Mouse (Mus musculus) liver, adult (tissue): ENCODE measurements at regions not wholly inside any gene's neighbourhood (a gene's known extent, or its start where the extent isn't known, plus 50 kb on each side); places are given as distances from the start of the nearest gene placed in this dataset.

Source experiments
- GATA4 ChIP-seq: IDR thresholded peaks from 2 replicates; pipeline ENCODE4 v1.6.1; 2014; ENCODE audit warnings: mild to moderate bottlenecking, low read length; ENCODE audit not compliant: insufficient replicate concordance

GRCm38 (mm10) chr5:133940841-133941240, 158.7 kb upstream of the Castor2 start:
- TF ChIP-seq GATA4 = no peak

- TF ChIP-seq GATA4 = no peak
Measured at GRCm38 (mm10) chr5:133940030-133940429, 159.5 kb upstream of the Castor2 start.

- TF ChIP-seq GATA4 = no peak
Measured at GRCm38 (mm10) chr5:133937967-133938918, 161.3 kb upstream of the Castor2 start.

GRCm38 (mm10) chr5:133935451-133935850, 164.1 kb upstream of the Castor2 start:
- no peak for TF ChIP-seq GATA4

GRCm38 (mm10) chr5:133935006-133935405, 164.5 kb upstream of the Castor2 start:
- no peak for TF ChIP-seq GATA4

- TF ChIP-seq GATA4 = no peak
Measured at GRCm38 (mm10) chr5:133930101-133930500, 169.4 kb upstream of the Castor2 start.

GRCm38 (mm10) chr5:133927054-133927453, 172.5 kb upstream of the Castor2 start:
- no peak for TF ChIP-seq GATA4

GRCm38 (mm10) chr5:133925184-133925900, 174.2 kb upstream of the Castor2 start:
- TF ChIP-seq GATA4 = no peak

- no peak for TF ChIP-seq GATA4
Measured at GRCm38 (mm10) chr5:133922181-133922580, 177.3 kb upstream of the Castor2 start.

GRCm38 (mm10) chr5:133915734-133916550, 183.6 kb upstream of the Castor2 start:
- no peak for TF ChIP-seq GATA4

GRCm38 (mm10) chr5:133907442-133907841, 192.1 kb upstream of the Castor2 start:
- TF ChIP-seq GATA4 = no peak

GRCm38 (mm10) chr5:133898025-133898598, 201.4 kb upstream of the Castor2 start:
- TF ChIP-seq GATA4 = no peak

- no peak for TF ChIP-seq GATA4
Measured at GRCm38 (mm10) chr5:133890728-133891127, 208.8 kb upstream of the Castor2 start.

- TF ChIP-seq GATA4 = no peak
Measured at GRCm38 (mm10) chr5:133889841-133890240, 209.7 kb upstream of the Castor2 start.

GRCm38 (mm10) chr5:133885507-133885906, 214.0 kb upstream of the Castor2 start:
- TF ChIP-seq GATA4 = no peak
